Mouse (Mus musculus): ENCODE measurements around the gene Chst13. TPM values are rescaled to one million over a fixed set of nuclear protein-coding genes. Genes with fewer than 3 reads are reported as not detected.
A peak's percentile ranks its signal among the peaks of the same experiment; 100 is the strongest.

Gene Chst13
- polyA plus RNA-seq (2012; rRNA removed), result 1.1 and 1.4 TPM in 2 replicates

DNA sequence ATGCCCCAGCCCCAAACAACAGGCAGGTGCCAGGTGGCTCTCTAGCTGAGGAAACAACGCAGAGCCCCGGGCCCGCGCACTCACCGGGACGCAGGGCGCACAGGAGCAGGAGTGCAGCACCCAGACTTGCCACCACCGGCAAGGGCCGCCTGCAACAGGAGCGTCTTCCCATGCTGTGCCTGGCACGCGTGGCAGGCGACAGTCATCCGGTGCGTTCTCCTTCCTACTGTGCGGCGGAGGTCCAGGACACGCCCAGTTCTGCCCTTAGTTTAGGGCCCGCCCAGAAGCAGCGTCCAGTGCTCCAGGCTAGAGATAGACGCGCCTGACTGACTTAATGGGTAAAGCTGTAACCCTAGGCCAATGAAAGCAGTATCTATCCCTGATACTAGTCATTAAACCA, at the start of gene Chst13:
Gene Chst13 (minus strand): TSS at position 195 of the 400 bp plus-strand sequence.
- TF ChIP-seq POLR2A (IDR thresholded peaks at IDR 0.05; ENCODE audit: low read depth, low read length), result no peak
- no peak for TF ChIP-seq CTCF (IDR thresholded peaks at IDR 0.05; ENCODE audit: extremely low read depth, insufficient read depth, insufficient read length, insufficient replicate concordance)
- Histone ChIP-seq H3K36me3 (ENCODE audit: control insufficient read depth, insufficient read depth, low read length) (no peaks in the 10 kb centered on the region), H3K27ac (ENCODE audit: insufficient read depth, low read length) (no peak within 1 kb of the TSS), H3K27me3 (ENCODE audit: control insufficient read depth, insufficient read depth, low read length) (no peaks in the 10 kb centered on the region), H3K4me1 (ENCODE audit: control insufficient read depth, insufficient read depth, insufficient read length) (no peaks in the 10 kb centered on the region), H3K4me3 (ENCODE audit: extremely low read depth, insufficient read depth, insufficient read length) (no peak within 1 kb of the TSS)
- 10% methylated on average over 22 of the region's 22 CpGs for WGBS
- no peak for DNase-seq (ENCODE audit: low read depth in 1 of 2, low spot score in 2 of 2)

DNA sequence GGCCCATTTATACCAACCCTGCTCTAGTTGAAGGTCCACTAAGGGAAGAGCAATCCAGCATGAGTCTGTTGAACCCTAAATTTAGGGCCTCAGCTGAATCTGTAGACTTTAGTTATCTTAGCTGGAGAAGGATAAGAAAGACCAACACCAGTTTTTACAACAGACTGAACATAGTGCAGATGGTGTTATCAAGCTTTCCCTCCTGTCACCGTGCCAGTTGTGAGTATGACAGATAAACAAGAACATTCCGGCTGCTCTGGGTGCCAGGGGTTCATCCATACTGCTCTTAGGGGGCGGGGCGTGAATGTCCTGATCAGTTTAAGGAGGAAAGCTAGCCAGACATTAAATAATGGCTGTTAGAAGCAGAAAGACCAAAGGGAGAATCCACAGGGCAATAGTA, 49.7 kb upstream of the Chst13 start:
- Histone ChIP-seq H3K36me3 (ENCODE audit: control insufficient read depth, insufficient read depth, low read length) (peaks cover 37% of the 10 kb centered on the region), H3K4me3 (ENCODE audit: extremely low read depth, insufficient read depth, insufficient read length) (no peak overlapping the region), H3K4me1 (ENCODE audit: control insufficient read depth, insufficient read depth, insufficient read length) (peaks cover 8% of the 10 kb centered on the region; the same call in 1 of the 2 replicates), H3K27ac (ENCODE audit: insufficient read depth, low read length) (no peak overlapping the region), H3K27me3 (ENCODE audit: control insufficient read depth, insufficient read depth, low read length) (no peaks in the 10 kb centered on the region)
- WGBS, result 84% methylated on average over 4 of the region's 4 CpGs
- no peak for DNase-seq (ENCODE audit: low read depth in 1 of 2, low spot score in 2 of 2)
- TF ChIP-seq CTCF (IDR thresholded peaks at IDR 0.05; ENCODE audit: extremely low read depth, insufficient read depth, insufficient read length, insufficient replicate concordance), result no peak
- TF ChIP-seq POLR2A (IDR thresholded peaks at IDR 0.05; ENCODE audit: low read depth, low read length), result no peak

DNA sequence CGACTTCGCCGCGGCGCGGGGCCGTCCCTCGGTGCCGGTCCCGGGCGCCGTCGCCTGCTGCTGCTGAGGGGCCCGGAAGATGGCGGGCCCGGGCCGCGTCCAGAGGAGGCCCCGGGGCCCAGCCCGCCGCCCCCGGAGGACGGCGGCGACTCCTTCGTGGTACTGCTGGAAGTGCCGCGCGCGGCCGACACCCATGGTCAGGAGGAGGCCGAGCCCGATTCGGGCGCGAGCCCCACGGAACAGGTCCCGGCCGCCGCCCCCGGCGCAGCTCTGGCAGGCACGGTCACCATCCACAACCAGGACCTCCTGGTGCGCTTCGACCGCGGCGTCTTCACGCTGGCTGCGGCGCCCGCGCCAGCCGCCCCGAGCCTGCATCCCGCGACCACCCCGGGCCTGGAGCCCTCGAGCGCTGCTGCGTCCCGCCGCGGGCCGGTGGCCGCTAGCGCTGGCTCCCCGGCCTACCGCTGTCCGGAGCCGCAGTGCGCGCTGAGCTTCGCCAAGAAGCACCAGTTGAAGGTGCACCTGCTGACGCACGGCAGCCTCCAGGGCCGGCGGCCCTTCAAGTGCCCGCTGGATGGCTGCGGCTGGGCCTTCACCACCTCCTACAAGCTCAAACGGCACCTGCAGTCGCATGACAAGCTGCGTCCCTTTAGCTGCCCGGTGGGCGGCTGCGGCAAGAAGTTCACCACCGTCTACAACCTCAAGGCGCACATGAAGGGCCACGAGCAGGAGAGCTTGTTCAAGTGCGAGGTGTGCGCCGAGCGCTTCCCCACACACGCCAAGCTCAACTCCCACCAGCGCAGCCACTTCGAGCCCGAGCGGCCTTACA, 45.0 kb upstream of the Chst13 start:
- Histone ChIP-seq H3K27me3 (ENCODE audit: control insufficient read depth, insufficient read depth, low read length) (no peaks in the 10 kb centered on the region), H3K4me3 (ENCODE audit: extremely low read depth, insufficient read depth, insufficient read length) (peak overlapping the region; percentile 74), H3K27ac (ENCODE audit: insufficient read depth, low read length) (peak overlapping the region; percentile 66; the same call in 1 of the 2 replicates), H3K4me1 (ENCODE audit: control insufficient read depth, insufficient read depth, insufficient read length) (peaks cover 10% of the 10 kb centered on the region; the same call in 1 of the 2 replicates), H3K36me3 (ENCODE audit: control insufficient read depth, insufficient read depth, low read length) (peaks cover 14% of the 10 kb centered on the region)
- no peak for TF ChIP-seq POLR2A (IDR thresholded peaks at IDR 0.05; ENCODE audit: low read depth, low read length)
- no peak for TF ChIP-seq CTCF (IDR thresholded peaks at IDR 0.05; ENCODE audit: extremely low read depth, insufficient read depth, insufficient read length, insufficient replicate concordance)
- under 1% methylated on average over 96 of the region's 98 CpGs for WGBS
- DNase-seq (ENCODE audit: low read depth in 1 of 2, low spot score in 2 of 2), result peak; percentile 8 to 18

DNA sequence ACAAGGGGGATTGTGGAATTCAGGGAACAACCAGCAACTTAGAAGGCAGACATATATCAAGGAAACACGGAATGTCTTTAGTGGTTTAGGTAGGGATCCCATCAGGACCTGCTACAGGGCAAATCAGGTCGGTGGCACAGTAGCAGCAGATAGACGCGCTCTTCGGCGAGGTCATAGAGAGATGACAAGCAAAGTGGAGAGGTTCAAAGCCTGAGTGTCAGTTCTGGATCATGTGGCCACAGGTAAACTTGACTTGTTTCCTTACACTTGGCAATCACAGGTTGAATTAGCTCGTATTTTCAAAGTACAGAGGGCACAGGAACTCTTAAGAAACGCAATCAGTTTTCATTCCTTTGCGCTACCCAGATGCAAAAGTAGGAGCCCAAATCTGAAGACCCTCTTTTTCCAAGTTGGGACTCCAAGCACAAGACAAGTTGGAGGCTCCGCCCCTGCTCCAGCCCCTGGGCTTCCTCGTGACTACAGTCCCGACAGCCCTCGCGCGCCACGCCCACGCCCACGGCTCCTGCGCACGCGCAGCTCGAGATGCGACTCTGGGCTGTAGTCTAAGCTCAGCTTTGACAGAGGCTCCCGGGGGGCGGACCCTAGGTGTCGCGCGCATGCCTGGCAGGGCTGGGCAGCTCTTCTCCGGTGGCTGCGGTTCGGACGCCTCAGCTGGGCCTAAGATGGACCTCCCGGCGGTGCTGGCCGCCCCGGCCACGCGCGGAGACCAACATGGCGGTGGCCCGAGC, 44.2 kb upstream of the Chst13 start, which contains the start of gene Zxdc:
Gene Zxdc (plus strand): TSS at position 517 of the 749 bp plus-strand sequence.
- peak; percentile 86 to 98 for DNase-seq (ENCODE audit: low read depth in 1 of 2, low spot score in 2 of 2)
- Histone ChIP-seq H3K27ac (ENCODE audit: insufficient read depth, low read length) (peak within 1 kb of the TSS; percentile 66; the same call in 1 of the 2 replicates), H3K4me3 (ENCODE audit: extremely low read depth, insufficient read depth, insufficient read length) (peak within 1 kb of the TSS; percentile 74), H3K4me1 (ENCODE audit: control insufficient read depth, insufficient read depth, insufficient read length) (peaks cover 10% of the 10 kb centered on the region; the same call in 1 of the 2 replicates), H3K36me3 (ENCODE audit: control insufficient read depth, insufficient read depth, low read length) (peaks cover 8% of the 10 kb centered on the region), H3K27me3 (ENCODE audit: control insufficient read depth, insufficient read depth, low read length) (no peaks in the 10 kb centered on the region)
- 8% methylated on average over 41 of the region's 41 CpGs for WGBS
- TF ChIP-seq CTCF (IDR thresholded peaks at IDR 0.05; ENCODE audit: extremely low read depth, insufficient read depth, insufficient read length, insufficient replicate concordance) (no peak), POLR2A (IDR thresholded peaks at IDR 0.05; ENCODE audit: low read depth, low read length) (peak; percentile 53)

DNA sequence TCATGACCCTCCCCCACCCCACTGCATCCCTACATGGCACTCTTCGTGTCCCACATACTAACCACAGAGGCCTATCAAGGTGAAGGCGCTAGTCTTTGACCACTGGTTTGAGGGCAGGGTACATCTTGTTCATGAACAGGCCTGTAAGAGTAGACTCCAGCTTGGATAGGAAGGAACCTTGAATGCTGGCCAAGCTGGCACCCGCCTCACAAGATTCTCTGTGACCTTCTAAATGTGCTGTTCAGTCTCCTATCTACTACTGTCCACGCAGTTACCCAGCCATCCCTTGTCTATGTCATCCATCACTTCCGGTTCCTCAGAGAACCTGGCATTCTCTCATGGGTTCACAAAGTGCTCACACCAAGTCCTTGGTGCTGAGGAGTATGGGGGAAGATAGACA, 38.3 kb upstream of the Chst13 start:
- Histone ChIP-seq H3K4me1 (ENCODE audit: control insufficient read depth, insufficient read depth, insufficient read length) (no peaks in the 10 kb centered on the region), H3K4me3 (ENCODE audit: extremely low read depth, insufficient read depth, insufficient read length) (no peak overlapping the region), H3K36me3 (ENCODE audit: control insufficient read depth, insufficient read depth, low read length) (no peaks in the 10 kb centered on the region), H3K27ac (ENCODE audit: insufficient read depth, low read length) (no peak overlapping the region), H3K27me3 (ENCODE audit: control insufficient read depth, insufficient read depth, low read length) (no peaks in the 10 kb centered on the region)
- TF ChIP-seq CTCF (IDR thresholded peaks at IDR 0.05; ENCODE audit: extremely low read depth, insufficient read depth, insufficient read length, insufficient replicate concordance) (no peak), POLR2A (IDR thresholded peaks at IDR 0.05; ENCODE audit: low read depth, low read length) (no peak)
- DNase-seq (ENCODE audit: low read depth in 1 of 2, low spot score in 2 of 2), result no peak
- 92% methylated on average over 5 of the region's 5 CpGs for WGBS

DNA sequence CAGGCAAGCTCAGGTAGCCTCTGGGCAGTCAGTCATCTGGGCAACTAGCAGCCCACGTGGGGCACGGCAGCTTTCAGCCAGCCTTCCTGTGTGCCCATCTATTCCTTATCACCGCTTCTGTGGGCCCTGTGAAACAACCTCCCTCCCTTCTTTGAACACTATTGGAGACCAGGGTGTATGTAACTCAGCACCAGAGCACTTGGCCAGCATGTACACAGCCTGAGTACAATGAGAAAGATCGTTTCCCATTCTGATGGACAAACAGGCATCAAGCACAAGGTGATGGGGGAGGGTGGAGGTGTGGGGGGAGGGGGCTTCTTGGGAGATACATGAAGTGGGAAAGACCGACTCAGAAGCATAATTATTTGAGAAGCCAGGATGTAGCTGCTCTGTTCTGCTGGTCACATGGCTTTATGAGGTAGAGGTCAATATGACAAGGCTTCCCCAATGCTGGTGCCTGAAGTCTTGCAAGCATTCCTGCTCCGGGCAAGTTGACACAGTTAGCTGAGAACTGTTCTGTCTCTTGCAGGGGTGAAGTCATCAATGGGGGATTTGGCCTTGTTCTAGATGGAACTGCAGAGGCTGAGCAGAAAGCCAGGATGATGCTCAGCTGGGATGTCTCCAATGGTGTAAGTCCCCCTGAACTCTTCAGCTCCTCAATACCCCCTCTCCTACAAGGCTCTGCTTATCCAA, 36.1 kb upstream of the Chst13 start:
- WGBS, result 81% methylated on average over 6 of the region's 6 CpGs

More for the DNA sequence above, 36.1 kb upstream of the Chst13 start:
- no peak for DNase-seq (ENCODE audit: low read depth in 1 of 2, low spot score in 2 of 2)
- no peak for TF ChIP-seq CTCF (IDR thresholded peaks at IDR 0.05; ENCODE audit: extremely low read depth, insufficient read depth, insufficient read length, insufficient replicate concordance)
- TF ChIP-seq POLR2A (IDR thresholded peaks at IDR 0.05; ENCODE audit: low read depth, low read length), result no peak
- no peaks in the 10 kb centered on the region for H3K4me1 ChIP-seq (ENCODE audit: control insufficient read depth, insufficient read depth, insufficient read length)
- H3K27me3 ChIP-seq (ENCODE audit: control insufficient read depth, insufficient read depth, low read length), result no peaks in the 10 kb centered on the region
- no peaks in the 10 kb centered on the region for H3K36me3 ChIP-seq (ENCODE audit: control insufficient read depth, insufficient read depth, low read length)
- H3K4me3 ChIP-seq (ENCODE audit: extremely low read depth, insufficient read depth, insufficient read length), result no peak overlapping the region
- H3K27ac ChIP-seq (ENCODE audit: insufficient read depth, low read length), result no peak overlapping the region
